Mouse (Mus musculus) heart, adult 8-10 months (tissue): Measurements from ENCODE around the gene Psma4. TPM values are rescaled to one million over a fixed set of nuclear protein-coding genes. Genes with fewer than 3 reads are reported as not detected.

Source experiments
- DNase-seq: peaks from one replicate; pipeline ENCODE4 v3.0.0; 2022; ENCODE audit warnings: low spot score
- total RNA-seq, 4 experiments: library from RNA; stranded (reverse); gene quantifications; 2 replicates each; pipeline ENCODE4 v1.2.4; 2022

The Psma4 gene
- total RNA-seq, 4 experiments from 2014 or later: 112 to 128 (median 120) TPM

- no peak for DNase-seq
Observed at GRCm38 (mm10) chr9:54990362-54990761, 39.8 kb downstream of the Psma4 start.

- no peak for DNase-seq
Observed at GRCm38 (mm10) chr9:54994381-54994780, 43.8 kb downstream of the Psma4 start.

DNA sequence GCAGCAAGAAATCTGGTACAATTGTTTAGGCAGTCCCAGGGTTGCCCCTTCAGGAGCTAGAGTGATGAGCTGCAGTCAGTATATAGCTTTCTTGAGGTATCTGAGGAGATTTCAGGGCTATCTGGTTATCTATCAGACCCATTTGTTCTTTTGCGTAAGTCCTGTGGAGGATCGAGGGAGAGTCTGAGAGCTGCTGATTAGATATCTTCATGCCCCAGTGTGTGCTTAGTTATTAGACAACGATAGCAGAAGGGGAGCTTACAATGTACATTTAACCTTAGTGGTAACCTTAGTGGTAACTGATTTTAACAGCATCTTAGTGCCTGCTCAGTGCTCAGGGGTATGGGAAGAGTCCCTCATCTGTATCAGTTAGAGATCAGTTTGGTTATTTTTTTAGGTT lies 45.1 kb downstream of the Psma4 start:
- no peak for DNase-seq

- DNase-seq: no peak
Observed at GRCm38 (mm10) chr9:55003609-55004008, 53.0 kb downstream of the Psma4 start.

Other genes starting within 250 kb of the Psma4 start
- gene Wdr61, start 216.3 kb upstream of the Psma4 start, total RNA-seq: 10 to 100 TPM; 27.3 to 32.4 (median 29.6) TPM
- gene Crabp1, start 186.0 kb upstream of the Psma4 start, total RNA-seq: not detected
- gene Ireb2, start 87.0 kb upstream of the Psma4 start, total RNA-seq: 10 to 100 TPM; 21.1 to 24.7 (median 21.8) TPM
- 1 to 10 TPM in 3 of 4 experiments, under 1 TPM in 1; 0.87 to 1.7 (median 1.3) TPM for gene Hykk, start 33.5 kb upstream of the Psma4 start, total RNA-seq
- gene AY074887, start 208 bp downstream of the Psma4 start, total RNA-seq: not detected
- not detected for gene Chrna5, start 30.1 kb downstream of the Psma4 start, total RNA-seq
- not detected for gene Chrna3, start 75.8 kb downstream of the Psma4 start, total RNA-seq
- gene Chrnb4, start 98.0 kb downstream of the Psma4 start, total RNA-seq: under 1 TPM in 1 of 4 experiments, not detected in 3; 0.06 TPM
- 10 to 100 TPM; 27.6 to 29.7 (median 28.3) TPM for gene Ube2q2, start 198.1 kb downstream of the Psma4 start, total RNA-seq